Mouse (Mus musculus): ENCODE measurements around the gene Asna1.

Asna1 gene

DNA sequence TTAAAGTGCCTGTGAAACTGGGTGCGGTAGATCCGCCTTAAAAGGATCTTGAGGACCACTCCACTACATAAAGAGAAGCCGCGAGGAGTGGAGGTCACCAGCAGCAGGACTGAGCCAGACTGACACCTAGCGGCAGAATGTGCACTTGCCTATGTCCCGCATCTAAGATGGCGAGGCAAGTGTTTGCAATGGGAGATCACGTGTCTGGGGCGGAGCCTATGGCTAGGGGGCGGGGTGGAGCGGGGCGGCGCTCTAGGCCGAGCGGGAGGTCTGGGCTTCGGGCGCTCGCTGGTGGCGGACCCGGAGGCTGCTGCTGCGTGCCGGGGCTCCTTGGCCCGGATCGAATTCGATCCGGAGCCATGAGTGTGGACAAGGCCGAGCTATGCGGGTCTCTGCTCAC, 34.7 kb downstream of the Asna1 start, which contains the start of gene Hook2:
Gene Hook2 (plus strand): TSS at position 255 of the 400 bp plus-strand sequence.
- CTCF ChIA-PET: interaction anchor here (0.6 to 8.0 kb wide), 5 partner anchors 9 to 503 kb away, joined by 3 to 113 read pairs (median 3); partner anchors contain the start of genes Gm49661, Junb, Prdx2 and Syce2

DNA sequence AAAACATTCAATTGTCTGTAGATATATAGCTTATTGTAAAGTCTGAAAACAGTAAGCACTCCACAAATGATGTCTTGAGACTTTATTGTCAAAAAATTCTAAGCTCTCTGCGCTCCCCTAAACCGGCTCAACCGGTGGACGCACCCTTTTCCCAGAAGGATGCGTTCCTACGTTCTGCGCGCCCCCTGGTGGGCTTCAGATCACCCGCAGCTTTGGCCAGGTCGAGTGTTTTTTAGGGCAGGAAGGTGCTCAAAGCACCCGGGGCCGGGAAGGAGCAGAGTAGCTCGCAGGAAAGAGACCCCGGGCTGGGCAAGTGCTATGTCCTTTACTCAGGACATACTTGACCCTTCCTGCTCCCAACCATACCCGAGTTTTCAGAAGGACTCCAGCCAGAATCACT, 35.3 kb downstream of the Asna1 start:
- CTCF ChIA-PET: interaction anchor here (0.6 to 8.0 kb wide), 5 partner anchors 9 to 504 kb away, joined by 3 to 113 read pairs (median 3); partner anchors contain the start of genes Gm49661, Junb, Prdx2 and Syce2

DNA sequence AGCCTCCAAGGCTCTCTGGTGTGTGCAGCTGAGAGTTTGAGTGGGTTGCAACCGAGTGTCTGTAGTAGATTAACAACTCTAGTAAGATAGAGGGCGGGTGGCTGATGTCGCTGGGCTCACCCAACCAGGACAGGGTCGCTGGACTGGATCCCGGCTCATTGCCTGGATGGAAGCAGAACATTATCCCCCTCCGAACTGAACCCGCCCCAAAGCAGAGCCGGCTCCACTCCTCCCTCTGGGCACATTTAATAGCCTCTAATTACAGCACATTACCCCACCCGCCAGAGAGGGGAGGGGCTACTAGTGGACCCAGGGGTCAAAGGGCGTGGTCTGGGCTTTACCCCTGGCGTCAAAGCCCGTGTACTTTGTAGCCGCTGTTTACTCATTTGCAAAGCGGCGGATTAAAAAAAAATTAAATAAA, 35.8 kb downstream of the Asna1 start:
- CTCF ChIA-PET: interaction anchor here (0.6 to 8.0 kb wide), 5 partner anchors 8 to 118 kb away, joined by 3 to 113 read pairs (median 4); partner anchors contain the start of genes Junb, Syce2 and Wdr83

DNA sequence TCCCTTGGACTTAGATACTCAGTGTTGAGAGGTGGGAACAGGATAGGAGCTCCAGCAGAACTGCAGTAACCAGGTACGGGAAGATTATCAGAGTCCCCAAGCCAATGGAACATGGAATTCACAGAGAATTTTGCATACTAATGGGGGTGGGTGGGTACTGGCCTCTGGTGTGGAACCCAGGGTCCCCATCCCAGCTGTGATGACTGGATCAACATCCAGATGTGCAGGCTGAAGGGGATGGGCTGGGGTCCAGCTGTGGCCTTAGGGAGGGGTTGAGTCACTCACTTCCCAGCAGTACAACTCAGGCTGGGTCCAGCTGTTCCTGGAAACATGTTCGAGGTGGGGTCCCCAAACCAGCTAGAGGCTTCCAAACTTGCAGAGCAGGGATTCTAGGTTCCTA, 37.2 kb downstream of the Asna1 start:
- CTCF ChIA-PET: interaction anchor here (0.9 to 8.0 kb wide), 2 partner anchors 12 to 21 kb away, joined by 4 to 113 read pairs; partner anchors contain the start of gene Junb

DNA sequence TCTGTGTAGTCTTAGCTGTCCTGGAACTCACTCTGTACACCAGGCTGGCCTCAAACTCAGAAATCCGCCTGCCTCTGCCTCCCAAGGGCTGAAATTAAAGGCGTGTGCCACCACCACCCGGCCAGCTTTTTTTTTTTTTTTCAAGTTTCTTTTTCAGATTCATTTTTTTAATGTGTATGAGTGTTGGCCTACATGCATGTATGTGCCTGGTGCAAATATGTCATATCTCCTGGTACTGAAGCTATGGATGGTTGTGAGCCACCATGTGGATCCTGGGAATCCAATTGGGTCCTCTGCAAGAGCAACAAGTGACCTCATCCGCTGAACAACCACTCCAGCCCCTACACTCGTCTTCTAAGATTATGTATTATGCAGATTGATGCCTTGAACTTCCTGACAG, 37.7 kb downstream of the Asna1 start:
- CTCF ChIA-PET: interaction anchor here (0.6 to 8.0 kb wide), 2 partner anchors 11 to 20 kb away, joined by 4 to 113 read pairs; partner anchors contain the start of gene Junb

DNA sequence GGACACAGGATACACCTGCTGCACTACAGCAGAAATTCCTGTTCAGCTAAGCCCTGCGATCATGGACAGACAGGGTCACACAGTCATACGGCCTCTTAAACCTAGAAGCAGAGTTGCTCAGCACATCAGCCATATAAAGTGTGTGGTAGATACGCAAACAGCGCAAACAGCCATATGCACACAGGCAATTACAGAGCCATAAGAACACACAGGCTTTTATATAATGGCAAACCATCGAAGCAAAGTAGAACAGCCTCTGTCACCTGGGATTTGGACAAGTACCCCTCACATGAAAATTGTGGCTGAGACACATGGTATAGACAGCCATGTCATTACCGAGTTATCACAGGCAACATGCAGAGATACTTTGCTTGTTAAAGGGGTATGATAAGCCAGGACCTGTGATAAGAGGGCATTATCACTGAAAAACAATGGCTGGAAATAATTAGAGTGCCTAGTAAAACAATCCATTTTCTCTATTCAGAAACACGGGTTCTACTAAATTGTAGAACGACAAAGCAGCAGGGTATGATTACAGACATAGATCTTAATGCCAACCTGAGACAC, 38.6 kb downstream of the Asna1 start:
- CTCF ChIA-PET: interaction anchor here (8.0 kb wide), 1 partner anchor 10 kb away, joined by 113 read pairs; the partner anchor contains the start of gene Junb

DNA sequence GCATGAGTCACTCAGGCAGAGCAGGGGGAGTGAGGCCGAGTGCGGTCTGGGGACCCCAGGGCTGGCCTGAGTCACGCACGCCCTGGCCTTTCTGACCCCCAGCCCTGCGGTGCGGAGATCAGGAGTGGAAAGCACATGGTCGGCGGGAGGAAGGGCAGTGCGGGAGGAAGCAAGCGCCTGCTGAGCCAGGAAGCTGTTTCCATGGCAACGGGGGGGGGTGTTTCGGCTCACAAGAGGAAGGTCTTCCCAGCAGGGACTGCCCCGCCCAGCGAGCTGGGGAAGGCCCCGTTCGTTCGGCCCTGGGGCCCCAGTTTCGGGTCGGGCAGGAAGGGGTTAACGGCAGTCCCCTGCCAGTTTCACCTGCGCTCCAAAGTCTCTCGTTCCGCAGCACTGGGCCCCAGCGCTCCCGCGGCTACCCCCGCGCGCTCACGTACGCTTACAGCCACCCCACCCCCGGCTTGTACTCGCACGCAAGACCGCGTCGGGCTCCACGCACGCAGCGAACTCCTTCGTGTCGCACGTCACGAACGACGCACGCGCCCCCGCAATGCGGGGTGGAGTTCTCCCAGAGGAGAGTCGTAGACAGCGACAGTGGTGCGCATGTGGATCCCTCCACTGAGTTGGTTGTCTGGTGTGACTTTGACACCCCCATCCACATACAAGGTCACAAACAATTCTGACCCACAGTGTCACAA, 39.2 kb downstream of the Asna1 start:
- CTCF ChIA-PET: interaction anchor here (8.0 kb wide), 1 partner anchor 9 kb away, joined by 113 read pairs; the partner anchor contains the start of gene Junb

DNA sequence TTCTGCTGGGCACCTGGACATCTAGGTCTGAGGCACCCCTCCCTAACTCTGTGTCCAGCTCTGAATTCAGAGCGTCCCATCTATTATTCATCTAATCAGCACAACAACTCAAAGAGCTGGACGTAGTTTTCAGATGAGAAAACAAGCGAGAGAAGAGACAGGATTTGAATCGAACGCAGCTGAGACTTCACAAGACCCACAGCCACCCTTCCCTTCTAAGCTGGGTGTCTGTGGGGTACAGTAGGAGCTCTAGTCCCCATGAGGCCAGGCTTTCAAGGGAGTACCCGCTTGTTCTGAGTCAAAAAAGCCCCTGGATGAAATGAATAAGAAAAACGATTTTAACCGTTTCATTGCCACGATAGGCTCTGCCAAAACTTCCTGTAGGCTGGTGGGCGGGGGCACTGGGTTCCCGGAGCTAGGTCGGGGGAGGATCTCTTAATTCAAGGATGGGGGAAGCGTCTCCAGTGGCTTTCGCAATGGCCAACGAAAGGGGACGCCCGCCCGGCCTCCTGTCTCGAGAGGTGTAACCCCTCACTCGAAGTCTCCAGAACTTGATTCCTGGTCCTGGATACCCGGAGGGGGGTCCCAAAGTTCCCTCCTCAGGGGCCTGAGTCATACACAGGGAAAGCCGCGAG, 39.9 kb downstream of the Asna1 start:
- CTCF ChIA-PET: interaction anchor here (8.0 kb wide), 1 partner anchor 9 kb away, joined by 113 read pairs; the partner anchor contains the start of gene Junb

DNA sequence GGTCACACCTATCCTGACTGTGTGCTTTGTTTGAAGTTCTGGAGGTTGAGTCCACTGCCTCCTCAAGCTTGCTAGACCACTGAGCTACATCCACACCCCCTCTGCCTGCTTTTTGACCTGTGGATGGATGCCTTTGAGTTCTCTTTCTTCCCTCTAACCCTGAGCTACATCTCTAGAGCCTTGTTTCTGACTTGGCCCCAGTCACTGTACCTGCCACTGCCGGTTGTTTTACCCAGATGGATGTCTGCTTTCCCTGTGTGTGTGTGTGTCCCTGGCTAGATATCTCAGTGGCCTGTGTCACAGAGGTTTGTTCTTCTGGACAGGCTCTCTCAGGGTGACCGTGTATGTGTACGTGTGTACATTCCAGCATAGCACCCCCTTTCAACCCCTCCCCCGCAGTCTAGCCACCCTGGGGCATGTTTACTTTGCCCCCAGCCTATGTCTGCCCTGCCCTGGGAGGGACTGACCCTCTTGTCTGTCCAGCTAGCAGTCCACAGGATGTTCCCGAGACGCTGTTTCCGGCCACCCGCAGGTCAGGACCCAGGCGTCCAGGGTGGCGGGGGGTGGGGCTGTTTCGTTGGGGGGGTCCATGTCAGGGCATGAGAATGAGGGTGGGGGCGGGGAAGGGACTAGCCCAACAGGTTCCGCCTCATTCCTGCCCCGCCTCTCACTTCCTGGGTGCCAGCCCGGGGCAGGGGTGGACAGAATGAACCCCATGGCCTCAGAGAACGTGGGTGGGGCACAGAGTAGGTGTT, 40.6 kb downstream of the Asna1 start:
- CTCF ChIA-PET: interaction anchor here (0.7 to 8.0 kb wide), 2 partner anchors 8 to 78 kb away, joined by 5 to 113 read pairs; partner anchors contain the start of gene Junb

DNA sequence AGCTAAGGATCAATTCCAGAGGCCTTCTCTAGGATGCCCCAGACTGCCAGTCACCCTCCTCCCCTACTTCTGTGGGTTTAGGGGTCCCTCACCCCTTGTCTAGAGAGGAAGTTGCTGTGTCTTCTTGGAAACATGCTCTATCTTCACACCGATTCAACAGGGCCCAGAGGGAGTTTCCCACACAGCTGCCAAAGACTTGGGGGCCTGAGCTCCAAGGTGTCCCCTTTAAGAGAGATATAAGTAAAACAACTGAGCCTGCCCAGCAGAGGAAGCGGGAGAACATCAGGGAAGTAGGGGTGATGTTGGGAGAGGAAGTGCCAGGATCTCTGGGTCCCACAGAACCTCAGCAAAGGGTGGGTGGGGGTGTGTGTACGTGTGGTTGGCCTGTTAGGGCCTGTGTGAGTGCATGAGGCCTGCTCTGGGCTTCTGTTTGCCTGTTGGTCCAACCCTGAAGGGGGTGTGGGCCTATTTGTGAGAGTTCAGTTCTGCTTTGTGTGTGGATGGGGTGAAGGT, 42.5 kb downstream of the Asna1 start:
- CTCF ChIA-PET: no interaction called here

DNA sequence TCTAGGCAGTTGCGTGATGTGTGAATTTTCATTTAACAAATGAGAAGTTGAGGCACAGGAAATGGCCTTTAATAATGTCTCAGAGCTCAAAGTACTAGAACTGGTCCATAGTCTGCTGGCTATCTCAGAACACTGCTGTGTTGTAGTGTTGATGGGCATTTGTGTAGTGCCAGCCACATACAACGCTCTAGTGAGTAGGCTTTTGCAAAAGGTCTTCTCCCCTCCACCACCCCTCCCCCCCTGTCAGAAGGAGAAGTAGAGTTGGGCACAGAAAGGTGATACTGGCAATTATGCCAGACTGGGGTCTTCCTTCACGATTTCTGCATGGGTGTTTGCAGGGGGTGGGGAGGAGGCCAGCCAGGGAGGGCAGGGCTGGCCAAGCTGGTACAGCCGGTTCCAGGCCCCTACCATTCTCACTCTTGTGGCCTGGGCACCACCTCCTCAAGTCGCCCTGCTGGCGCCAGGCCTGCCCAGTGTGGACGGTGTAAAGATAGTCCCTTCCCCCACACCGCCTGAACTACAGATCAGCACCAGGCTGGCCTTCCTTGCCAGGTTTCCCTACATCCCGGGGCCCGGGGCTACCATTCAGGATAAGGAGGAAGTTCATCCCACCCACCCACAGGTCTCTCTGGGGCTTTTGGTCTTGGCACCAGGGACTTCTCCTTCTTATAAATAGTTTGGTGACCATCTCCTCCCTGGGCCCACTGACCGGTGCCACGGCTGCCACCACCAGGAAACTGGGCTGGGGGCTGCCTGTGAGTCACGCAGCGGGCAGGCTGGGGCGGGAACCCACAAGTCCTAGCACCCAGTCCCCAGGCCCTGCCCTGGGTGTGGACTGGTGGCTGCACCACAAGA, 43.2 kb downstream of the Asna1 start:
- CTCF ChIA-PET: interaction anchor here (1.2 kb wide), 1 partner anchor 8 kb away, joined by 7 read pairs; the partner anchor contains the start of gene Hook2

DNA sequence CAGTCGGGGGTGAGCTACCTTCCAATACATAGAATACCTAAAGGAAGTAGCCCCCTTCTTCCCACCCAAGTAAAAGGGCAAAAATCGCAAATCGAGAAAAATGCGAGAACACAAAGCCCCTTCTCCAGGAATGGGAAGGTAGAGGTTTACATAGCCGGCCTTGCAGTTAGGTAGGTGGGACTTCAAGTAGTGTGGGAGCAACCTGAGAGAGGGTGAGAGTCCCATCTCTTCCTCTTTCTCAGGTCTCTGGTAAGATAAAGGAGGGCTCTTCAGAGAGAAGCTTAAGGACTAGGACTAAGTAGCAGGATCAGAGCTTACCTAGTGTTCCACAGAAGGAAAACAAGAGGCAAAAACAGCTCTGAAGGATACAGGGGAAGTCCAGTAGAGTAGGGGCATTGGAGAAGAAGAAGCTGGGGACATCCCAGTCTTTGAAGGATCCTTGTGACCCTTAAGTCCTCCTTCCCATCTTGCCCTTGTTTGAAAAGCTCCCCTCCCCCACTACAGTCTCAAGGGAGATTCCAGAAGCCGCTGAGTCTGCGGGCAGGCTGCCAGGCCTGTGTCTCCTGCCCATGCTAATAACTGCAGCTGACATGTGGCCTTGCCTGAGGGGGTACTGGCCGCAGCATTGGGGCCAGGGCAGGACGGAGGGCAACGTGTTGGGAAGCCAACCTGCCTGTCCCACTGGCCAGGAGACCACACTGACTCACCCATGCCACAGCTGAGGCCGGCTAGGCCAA, 44.3 kb downstream of the Asna1 start:
- CTCF ChIA-PET: interaction anchor here (1.2 to 8.1 kb wide), 2 partner anchors 7 to 9 kb away, joined by 7 to 113 read pairs; partner anchors contain the start of gene Hook2

DNA sequence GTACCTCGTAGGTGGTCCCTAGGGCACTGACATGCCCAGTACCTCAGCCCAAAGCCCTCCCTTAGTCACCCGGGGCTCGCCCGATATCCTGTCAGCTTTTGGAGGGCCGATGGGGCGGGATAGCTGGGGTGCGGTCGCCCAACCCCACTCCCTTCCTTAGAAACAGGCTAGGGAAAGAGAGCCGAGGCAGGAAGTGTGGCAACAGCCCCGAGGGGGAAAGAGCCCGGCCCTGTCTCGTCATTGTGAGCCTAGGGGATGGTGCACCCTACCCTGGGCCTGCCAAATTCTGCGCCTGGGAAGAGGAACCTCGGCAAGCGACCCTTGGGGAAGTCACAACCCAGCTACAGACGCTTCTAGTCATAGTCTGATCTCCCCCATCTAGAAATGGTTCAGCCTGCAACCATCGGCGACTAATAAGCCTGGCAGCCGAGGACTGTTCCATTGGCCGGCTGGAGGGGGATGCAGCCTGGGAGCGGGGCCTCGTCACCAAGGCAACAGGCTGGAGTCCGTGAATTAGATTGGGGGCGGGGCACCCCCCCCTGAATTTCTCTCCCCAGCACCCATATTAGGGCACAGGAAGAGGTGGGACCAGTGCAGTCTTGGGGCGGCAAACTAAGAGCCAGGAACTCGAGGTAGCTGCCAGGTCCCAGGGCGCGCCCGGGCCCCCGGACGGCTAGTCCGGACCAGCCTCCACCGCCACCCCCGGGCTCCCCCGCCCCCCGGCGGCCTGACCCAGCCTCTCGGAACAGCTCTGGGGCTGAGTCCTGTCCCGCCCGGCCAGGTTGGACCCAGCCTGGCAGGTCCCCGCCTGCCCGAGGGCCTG, 45.3 kb downstream of the Asna1 start:
- CTCF ChIA-PET: interaction anchor here (8.1 kb wide), 1 partner anchor 8 kb away, joined by 113 read pairs; the partner anchor contains the start of gene Hook2

DNA sequence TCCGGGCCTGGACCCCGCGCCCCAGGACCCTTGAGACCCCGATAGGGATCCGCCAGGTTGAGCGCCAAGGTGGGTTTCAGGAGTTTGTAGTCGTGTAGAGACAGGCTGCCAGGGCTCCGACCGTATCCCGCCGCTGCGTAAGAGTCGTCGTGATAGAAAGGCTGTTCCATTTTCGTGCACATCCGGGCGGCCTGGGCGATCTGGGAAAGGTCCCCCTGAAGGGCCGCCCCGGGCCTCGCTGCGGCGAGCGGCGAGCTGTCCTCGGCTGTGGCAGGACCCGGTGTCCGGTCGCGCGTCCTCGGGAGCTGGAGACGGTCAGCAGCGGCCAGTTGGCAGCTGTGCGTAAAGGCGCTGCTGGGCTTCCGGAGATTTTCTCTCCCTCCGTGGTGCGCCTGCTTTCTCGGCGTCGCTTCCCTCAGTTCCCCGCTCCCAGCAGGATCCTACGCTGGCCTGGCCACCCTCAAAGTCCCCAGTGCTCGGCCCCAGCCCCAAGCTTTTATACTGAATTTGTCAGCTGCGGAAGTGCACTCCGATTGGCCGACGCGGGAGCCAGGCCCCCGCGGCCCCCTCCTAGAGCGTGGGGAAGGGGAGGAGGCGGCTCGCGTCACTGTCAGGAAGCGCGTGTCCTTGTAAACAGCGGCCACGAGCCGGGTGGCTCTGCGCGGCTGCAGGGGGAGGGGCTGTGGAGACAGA, 46.7 kb downstream of the Asna1 start, which contains the start of gene Junb:
Gene Junb (minus strand): TSS at position 471 of the 693 bp plus-strand sequence.
- CTCF ChIA-PET: interaction anchor here (8.1 kb wide), 1 partner anchor 10 kb away, joined by 113 read pairs; the partner anchor contains the start of gene Hook2

DNA sequence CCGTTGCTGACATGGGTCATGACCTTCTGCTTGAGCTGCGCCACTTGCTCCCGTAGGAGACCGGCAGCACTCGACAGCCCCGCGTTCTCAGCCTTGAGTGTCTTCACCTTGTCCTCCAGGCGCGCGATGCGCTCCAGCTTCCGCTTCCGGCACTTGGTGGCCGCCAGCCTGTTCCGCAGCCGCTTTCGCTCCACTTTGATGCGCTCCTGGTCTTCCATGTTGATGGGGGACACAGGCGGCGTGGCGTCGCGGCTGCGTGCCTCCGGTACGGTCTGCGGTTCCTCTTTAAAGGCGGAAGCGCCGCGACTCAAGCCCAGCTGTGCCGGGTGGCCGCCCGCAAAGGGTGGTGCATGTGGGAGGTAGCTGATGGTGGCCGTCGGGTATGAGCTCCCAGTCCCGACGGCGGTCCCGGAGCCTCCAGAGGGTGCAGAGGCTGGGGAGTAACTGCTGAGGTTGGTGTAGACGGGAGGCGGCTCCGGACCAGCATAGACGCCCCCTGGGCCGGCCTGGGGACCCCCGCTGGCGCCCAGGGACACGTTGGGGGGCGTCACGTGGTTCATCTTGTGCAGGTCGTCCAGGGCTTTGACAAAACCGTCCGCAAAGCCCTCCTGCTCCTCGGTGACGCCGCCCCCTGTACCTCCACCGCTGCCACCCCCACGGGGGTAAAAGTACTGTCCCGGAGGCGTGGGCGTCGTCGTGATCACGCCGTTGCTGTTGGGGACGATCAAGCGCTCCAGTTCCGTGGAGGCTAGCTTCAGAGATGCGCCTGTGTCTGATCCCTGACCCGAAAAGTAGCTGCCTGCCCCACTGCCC, 47.4 kb downstream of the Asna1 start:
- CTCF ChIA-PET: interaction anchor here (8.1 kb wide), 1 partner anchor 10 kb away, joined by 113 read pairs; the partner anchor contains the start of gene Hook2

DNA sequence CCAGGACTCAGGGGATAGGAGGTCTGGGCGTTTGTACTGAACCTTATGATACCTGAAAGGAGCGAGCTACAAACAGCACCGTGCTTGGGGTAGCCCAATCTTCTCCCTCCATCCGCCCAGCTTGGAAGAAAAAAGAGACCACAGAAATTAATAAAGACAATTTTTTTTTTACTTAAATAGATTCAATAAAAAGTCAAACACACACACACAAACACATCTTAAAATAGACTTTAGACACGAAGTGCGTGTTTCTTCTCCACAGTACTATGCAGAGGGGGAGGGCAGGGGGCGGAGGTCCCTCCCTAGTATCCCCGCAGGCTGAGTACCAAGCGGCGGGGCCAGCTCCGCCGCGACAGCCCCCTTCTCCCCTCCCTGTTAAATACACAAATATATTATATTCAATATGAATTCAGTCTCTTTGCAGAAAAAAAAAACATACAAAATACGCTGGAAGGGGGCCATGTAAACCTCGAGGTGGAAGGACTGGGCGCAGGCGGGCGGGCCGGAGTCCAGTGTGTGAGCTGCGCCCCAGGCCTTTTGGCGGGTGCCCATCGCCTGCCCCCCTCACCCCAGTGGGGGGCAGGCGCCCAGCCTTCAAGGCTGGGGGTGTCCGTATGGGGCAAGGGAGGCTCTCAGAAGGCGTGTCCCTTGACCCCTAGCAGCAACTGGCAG, 48.2 kb downstream of the Asna1 start:
- CTCF ChIA-PET: interaction anchor here (8.1 kb wide), 1 partner anchor 11 kb away, joined by 113 read pairs; the partner anchor contains the start of gene Hook2
